Mouse (Mus musculus) T-helper 1 cell (primary cell): ENCODE measurements around the gene Zcchc13.

Experiments used
- in situ Hi-C: fragments of 300-600 bp; cut with MboI, MseI; formaldehyde crosslinking; loops from one replicate; pipeline ENCODE4 v1.15.1; 2025; ENCODE audit warnings: high pct_unique_total_duplicates

Zcchc13 gene

DNA sequence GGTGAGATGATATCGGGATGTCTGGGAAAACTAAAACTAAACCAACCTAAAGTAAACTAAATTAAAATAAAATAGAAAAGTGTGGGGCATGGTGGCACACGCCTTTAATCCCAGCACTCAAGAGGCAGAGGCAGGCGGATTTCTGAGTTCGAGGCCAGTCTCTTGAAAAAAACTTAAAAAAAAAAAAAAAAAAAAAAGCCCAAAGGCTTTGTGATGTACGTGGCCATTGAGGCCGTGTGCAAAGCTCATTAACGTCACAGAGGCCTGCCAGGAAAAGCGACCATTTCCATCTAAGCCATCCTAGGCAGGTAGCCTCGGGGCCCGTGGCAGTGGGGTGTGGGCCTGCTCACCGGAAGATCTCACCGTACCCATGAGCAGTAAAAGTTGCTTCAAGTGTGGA, at the start of gene Zcchc13:
TSS of gene Zcchc13 (plus strand) at position 284 of the 400 bp plus-strand sequence.
- in situ Hi-C loops: no loop called here

DNA sequence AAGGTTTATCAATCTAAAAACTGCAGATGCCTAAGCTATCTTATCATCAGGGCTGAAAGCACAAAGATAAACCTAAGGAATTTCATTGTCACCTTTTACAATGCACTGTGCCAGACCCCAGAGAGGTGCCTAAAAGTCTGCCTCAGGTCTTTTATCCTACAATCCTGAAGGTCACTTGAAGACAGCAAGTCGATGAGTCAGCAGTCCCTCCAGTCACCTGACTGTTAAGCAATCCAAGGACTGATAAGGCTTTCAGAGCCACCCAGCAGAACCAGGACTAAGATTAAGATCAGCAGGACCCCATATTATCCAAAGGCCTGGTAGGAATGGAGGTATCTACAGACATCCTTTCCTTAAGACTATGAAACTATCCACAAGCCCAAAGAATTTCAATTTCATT, 46.1 kb upstream of the Zcchc13 start:
- in situ Hi-C loops: no loop called here

DNA sequence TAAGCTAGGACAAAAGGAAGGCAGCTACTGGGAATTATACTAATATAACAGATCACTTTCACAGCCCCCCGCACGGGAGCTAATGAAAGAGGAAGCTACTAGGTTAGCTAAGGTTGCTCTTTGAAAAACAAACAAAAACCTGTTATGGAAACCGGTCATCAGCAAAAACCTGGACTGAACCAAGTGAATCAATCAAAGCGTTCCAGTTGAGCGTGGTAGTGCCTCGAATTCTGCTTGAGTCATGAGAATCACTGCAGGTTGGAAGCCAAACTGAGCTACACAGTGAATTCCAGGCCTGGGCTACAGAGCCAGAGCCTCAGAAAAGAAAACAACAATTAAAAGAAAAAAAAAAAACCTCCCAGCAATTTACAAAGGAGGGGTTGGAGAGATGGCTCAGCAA, 38.3 kb upstream of the Zcchc13 start:
- in situ Hi-C loops: no loop called here

DNA sequence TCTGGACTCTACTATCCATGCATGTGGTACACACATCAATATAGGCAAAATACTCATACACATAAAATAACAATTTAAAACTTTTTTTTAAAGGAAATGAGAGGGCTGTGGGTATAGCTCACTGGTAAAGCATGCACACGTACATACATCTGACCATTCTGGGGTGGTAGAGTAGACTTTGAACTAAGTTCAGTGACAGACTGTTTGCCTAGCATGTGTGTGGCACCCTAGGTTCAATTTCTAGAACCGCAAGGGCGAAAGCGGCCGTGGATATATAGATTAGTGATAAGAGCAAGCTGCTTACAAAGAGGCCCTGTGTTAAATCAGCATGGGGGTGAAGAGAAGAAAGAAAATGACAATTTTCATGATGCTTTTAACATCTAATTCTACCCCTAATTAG, 27.8 kb upstream of the Zcchc13 start:
- in situ Hi-C loops: no loop called here

DNA sequence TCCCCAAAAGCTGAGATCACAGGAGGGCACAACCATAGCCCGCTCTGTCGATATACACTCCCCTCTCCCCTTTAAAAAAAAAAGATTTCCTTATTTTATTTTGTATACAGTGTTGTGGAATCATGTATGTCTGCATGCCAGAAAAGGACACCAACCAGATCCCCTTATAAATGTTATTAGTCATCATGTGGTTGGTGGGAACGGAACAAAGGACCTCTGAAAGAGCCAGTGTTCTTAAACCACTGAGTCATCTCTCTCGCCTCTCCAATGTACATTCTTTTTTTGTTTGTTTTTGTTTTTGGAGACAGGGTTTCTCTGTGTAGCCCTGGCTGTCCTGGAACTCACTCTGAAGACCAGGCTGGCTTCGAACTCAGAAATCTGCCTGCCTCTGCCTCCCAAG, 26.2 kb upstream of the Zcchc13 start:
- in situ Hi-C loops: no loop called here

DNA sequence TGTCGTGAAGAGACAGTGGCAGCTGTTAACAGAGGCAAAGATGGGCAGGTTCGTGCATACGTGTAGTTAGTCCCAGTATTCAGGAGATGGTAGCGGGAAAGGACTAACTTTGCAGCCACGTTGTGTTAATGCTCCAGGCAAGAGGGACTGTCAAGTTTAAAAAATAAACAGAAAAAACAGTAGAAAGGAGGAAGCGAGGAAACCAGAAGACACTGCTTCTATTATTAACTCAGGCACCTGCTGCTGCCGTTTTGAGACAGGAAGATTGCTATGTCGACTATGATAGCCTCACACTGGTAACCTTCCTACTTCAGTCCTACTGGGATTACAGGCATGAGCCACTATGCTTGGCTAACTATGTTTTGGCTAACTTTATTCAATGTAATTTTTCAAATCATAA, 24.9 kb upstream of the Zcchc13 start:
- in situ Hi-C loops: no loop called here

DNA sequence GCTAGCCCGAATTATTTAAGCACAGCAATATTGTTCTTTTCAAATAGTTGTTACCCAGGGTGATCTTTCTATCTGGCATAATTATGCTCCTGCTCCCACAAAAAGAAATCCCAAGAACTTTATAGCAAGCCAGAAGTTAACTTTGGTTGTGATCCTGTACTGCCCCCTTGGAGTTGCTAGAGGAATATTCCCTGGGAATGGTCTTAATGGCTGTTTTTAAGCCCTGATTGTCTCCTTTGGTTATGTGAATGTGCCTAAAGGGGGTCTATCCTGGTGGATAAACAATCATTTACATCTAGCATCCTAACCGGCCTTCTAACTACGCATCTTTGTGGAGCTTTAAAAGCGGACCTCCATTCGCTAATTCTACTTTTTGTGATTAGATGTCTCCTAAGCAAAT, 20.0 kb upstream of the Zcchc13 start:
- in situ Hi-C loops: no loop called here

DNA sequence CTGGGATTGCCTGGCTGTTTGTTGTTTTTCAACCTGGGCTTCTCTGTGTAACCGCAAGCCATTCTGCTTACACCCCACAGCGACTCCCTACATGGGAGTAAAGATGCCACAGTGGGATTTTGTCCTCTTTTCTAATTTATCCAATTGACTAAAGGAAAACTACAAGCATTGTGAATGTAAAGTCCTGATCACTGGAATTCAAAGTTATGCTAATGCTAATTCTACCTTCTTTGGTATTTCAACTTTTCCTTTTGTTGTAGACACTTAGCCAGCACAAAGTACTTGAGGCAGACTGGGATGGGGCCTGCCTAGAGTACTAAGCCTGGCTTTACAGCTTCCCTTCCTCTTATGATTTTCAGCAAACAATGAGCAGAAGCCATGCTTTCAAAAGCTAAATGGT, 18.9 kb upstream of the Zcchc13 start:
- in situ Hi-C loops: no loop called here

DNA sequence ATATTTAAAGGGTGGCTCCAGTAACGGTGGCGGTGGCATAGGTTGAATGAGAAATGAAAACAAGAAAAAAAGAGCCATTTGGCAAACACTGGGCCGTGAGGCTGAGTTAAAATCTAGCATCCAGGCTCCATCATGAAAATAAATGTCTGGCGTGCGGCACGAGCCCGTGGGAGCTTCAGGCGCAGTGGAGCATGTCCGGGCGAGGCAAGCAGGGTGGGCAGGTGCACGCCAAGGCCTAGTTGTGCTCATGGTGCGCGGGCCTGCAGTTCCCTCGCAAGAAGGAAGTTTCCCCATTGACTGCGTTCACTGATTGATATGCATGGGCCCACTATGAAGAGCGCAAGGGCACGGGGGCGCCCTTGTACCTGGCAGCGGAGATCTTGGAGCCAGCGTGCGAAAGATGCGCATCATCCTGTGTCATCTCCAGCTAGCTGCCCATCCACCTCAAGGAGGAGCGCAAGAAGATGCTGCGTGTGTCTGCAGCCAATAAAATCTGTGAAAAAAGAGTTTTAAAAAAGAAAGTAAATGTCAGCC, 15.6 kb upstream of the Zcchc13 start:
- in situ Hi-C loops: no loop called here

DNA sequence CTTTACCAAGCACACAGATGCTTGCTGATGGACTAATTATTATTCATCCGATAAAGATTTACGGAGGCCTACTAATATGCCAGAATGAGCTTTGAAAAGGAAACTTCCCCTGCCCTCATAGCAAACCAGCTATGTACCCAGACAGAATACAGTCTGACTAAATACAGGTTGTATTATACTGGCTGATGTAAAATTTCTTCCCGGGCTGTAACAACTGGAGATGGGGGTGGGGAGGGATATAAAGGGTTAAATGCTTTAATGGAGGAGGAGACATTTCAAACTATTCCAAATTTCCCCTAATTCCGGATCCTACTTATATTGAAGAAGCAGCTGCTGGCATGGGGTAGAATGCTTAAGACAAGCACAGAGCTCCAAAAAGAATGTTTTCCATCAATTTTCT, 14.9 kb upstream of the Zcchc13 start:
- in situ Hi-C loops: no loop called here

DNA sequence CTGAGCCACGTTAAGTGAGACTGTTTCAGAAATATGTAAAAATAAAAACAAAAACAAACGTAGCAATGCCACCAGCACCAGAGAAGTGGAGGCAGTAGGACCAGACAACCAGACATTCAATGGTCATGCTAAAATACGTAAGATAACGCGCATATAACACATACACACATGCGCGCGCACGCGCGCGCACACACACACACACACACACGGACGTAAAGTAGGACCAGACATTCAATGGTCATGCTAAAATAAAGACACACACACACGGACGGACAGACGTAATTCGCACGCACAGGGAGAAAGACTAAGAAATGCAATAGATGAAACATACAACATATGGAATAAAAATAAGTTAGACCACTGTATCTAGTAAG, 14.2 kb upstream of the Zcchc13 start:
- in situ Hi-C loops: no loop called here

DNA sequence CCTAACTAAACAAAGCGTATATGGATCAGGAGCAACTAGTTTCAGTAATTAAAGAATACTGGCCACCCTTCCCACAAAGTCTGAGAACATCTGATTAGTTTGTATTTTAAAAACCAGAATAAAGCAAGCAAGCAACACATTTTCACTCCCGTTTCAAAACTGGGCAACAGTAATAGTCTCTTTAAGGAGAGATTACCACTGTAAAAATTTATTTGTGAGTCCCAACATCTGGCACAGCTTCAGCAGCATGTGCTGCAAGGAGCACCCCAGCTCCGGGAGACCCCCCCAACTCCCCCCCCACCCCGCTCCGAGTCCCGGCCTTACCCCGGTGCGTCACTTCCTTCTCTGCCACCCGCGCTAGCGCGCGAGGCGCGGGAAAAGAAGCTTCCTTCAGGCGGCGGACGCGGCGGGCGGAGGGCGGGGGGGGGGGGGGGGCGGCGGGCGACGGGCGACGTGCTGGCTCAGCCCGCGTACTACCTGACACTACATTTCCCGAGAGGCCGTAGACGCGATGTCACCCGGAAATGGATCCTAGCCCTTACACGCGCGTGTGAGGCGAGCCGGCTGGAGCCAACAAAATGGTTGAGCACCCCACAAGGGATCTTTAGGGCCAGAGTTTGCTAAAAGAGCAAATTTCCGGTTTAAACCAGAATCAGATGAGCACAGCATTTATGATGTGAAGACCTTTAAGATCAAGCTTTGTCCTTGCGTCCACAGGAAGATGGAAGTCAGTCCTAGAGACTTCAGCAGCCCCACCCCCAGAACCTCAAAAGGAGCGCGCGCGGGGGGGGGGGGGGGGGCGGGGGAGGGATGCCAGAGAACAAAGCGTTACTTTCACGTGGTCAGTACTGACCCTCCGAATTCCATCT, 13.6 kb upstream of the Zcchc13 start:
- in situ Hi-C loops: no loop called here

DNA sequence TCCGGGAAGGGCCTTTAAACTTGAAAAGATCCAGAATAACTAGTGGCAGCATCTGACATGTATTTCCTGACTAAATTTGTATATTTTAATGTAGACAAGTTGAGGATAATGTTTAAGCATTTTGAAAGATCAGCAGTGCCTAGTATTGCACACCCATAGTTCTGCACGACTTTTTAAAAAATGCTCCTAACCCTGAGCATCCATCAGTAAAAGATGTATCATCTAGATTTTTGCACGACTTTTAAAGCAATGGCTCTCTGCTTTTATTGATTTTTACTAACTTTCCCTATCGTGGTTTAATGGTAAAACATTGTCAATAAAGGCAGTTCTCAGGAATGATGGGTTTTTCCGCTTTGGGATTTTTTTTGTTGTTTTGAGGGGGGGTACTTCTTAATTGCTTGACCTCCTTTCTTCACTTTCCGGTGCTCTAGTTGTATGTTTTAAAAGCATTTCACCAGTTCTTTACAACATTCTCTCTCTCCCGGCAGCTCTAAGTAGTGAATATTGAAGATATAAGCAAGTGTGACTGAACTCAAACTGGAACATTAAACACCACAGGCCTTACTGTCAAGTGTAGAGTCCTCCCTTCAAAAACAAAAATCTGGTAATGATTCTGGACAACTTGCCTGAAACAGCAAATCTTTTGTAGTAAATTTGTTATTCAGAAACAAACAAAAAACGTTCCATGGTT, 12.8 kb upstream of the Zcchc13 start:
- in situ Hi-C loops: no loop called here

DNA sequence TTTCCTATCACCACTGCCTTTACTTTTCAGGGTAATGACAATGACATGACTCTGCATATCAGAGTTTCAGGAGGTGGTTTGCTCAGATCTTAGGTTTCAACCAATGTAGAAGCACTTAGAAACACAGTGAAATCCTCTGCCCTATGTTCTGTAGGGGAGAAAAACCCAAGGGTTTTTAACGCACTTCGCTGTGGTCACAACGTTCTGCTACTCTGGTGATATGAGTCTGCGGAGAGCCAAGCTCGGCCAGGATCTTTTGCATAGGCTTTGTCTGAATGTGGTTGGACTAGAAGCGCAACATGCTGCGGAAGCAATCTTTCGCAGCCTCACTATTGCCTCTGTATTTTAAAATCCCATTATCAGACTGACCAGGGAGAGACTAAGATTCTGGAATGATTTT, 8.6 kb upstream of the Zcchc13 start:
- in situ Hi-C loops: loop anchor here (5.0 kb wide), 1 partner anchor 139 kb away; no protein-coding TSS in a partner anchor

DNA sequence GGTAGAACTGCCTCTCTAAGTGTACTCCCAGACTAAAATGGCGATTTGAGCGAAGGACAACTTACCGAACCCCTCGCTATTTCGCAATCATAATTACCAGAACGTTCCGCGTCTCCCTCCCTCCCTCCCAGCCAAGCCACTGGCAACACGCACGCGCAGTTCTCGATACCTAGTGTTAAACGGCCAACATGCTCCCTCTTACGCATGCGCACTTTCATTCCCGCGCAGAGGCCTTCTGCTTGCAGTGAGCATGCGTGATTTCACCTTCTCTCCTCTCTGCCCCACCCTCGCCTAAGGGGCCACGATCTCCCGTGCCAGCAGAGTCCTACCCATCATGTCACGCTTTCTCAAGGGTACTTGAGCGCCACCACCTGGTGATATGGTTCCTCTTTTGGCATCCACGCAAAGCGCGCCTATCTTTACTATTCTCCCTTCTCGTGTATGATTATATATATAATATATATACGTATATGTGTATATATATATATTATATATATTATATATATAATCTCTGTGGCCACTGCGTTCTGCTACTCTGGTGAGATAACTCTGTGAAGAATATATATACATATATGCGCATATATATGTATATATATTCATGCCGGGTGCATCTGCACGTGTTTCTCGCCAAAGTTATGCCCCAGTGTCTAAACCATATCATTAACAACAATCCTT, 8.0 kb upstream of the Zcchc13 start:
- in situ Hi-C loops: loop anchor here (5.0 kb wide), 1 partner anchor 140 kb away; no protein-coding TSS in a partner anchor

DNA sequence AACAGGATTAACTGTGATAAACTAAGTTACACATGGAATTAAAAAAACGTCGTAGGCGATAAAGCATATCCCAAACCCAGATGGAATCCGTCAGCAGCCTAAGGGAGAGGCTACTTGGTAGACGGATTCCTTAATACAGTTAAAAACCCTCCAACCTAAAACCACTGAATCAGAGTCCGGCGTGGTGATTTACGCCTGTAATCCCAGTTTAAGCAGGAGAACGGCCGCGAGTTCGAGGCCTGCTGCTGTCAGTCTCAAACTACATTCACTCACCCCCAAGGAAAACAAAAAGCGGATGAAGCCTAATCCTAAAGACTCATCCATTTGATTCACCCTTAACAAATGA, 7.5 kb upstream of the Zcchc13 start:
- in situ Hi-C loops: loop anchor here (5.0 kb wide), 1 partner anchor 141 kb away; no protein-coding TSS in a partner anchor

DNA sequence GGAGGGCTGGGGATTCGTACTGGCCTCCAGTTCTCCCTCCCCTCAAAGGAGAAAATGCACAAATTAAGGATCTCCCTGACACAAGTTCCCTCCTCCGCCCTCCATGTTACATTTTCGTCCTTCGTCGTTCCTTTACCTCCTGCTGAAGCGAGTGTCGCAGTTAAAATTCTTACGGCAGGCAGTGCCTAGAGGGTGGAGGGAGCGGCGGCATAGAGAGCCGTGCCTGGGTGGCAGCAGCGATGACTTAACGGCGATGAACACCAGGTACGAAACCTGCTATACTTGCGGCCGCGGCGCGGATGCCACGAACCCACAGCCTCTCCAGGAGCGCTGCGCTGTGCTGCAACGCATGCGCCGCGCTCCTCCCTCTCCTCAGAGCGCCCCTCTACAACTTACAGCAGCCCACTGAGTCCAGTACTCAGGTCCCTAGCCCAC, 7.0 kb upstream of the Zcchc13 start:
- in situ Hi-C loops: loop anchor here (5.0 kb wide), 1 partner anchor 141 kb away; no protein-coding TSS in a partner anchor

DNA sequence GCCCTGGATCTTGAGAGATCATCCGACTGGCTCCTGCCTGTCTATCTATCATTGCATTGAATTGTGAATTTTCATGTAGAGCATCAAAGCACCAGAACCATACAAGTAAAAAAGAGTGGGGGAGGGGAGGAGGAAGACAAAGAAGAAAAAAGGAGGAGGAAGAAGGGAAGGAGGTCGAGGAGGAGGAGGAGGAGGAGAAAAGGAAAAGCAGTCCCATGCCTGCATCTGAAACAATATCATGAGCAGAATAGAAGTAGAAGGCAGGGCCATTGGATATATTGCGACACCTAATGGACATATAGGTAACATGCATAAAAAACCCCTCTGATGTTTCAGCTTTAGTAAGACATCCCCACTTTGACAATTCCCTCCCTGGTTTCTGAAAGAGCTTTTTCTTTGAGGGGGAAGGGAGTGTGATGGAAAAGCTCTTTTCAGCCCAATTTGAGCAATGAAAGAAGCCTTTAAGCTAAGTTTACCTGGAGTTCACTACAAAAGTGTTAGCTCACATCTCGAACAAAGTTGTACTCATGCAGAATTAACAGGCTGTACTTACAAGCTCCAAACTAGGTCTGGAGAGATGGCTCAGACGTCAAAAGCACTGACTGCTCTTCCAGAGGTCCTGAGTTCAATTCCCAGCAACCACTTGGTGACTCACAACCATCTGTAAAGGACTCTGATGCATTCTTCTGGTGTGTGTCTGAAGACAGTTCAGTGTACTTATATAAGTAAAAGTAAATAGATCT, 5.8 kb upstream of the Zcchc13 start:
- in situ Hi-C loops: loop anchor here (5.0 kb wide), 2 partner anchors 142 to 368 kb away; no protein-coding TSS in a partner anchor

DNA sequence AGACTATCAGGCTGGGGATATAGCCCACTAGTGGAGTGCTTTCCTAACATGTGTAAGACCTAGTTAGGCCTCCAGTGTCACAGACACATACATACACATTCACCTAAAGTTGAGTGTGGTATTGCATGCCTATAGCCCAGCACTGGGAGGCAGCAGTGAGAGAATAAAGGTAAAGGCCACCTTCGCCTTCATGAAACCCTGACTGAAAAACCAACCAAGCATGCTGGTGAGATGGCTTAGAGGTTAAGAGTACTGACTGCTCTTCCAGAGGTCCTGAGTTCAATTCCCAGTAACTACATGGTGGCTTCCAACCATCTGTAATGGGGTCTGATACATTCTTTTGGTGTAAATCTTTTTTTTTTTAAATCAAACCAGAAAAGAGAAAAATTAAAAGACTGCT, 1.5 kb upstream of the Zcchc13 start:
- in situ Hi-C loops: loop anchor here (5.0 kb wide), 1 partner anchor 363 kb away; no protein-coding TSS in a partner anchor

DNA sequence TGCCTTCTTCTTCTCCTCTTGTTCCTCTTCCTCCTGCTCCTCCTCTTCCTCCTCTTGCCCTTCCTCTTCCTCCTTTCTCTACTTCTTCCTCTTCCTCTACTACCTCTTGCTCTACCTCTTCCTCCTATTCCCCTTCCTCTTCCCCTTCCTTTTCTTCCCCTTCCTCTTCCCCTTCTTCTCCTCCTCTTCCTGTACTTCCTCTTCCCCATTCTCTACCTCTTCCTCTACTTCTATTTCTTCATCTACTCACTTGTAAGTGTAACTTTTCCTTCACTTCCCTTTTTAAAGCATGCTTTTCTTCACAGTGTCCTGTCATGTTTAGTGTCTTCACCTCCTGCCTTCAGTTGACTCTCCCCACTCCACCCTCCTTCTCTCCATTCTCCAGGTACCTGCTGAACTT, 3.5 kb downstream of the Zcchc13 start:
- in situ Hi-C loops: no loop called here

DNA sequence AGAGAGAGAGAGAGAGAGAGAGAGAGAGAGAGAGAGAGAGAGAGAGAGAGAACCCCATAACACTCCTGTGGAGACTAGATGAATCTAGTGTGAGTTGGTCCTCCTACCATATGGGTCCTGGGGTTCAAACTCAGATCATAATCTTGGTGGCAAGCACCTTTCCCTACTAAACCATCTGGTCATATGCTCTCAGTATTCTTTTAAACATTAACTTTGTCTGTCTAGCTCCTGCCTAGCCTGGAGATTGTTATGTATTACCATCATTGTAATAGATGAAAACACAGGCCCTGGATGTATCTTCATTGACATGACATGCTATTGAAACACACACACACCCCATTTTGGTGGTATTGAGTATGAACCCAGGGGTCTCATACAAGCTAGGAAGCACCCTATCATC, 5.6 kb downstream of the Zcchc13 start:
- in situ Hi-C loops: no loop called here
